Mouse (Mus musculus) left cerebral cortex, postnatal 25 days (tissue): ENCODE results near the gene Tle2. TPM values are rescaled to one million over a fixed set of nuclear protein-coding genes. Genes with fewer than 3 reads are reported as not detected.

Experiments used
- DNase-seq, 2 experiments: peaks; one replicate each; pipeline ENCODE4 v3.0.0; 2022; ENCODE audit warnings: low spot score in 2 of 2, mixed read lengths in 1 of 2
- intact Hi-C: fragments of 180-260 bp; cut with DNase I; formaldehyde crosslinking; loops from one replicate; pipeline ENCODE4 v1.15.1; 2025
- total RNA-seq, 2 experiments: library from RNA; stranded (reverse); gene quantifications; 2 replicates each; pipeline ENCODE4 v1.2.3; 2021

Tle2 gene
- total RNA-seq, 2 experiments from 2014 or later, result 28.8 to 30.3 TPM

- intact Hi-C loops, result no loop called here
- no peak for DNase-seq
These were observed 53.5 kb downstream of the Tle2 start for GRCm38 (mm10) chr10:81627836-81628220.

- intact Hi-C loops, result no loop called here
- no peak for DNase-seq
These were observed 54.0 kb downstream of the Tle2 start, which contains the start of gene Ankrd24 for GRCm38 (mm10) chr10:81628390-81628789. TSS of gene Ankrd24 (plus strand) at chr10:81628540.

- intact Hi-C loops, result no loop called here
- DNase-seq, result peak; percentile 84 to 91
These were observed 59.1 kb downstream of the Tle2 start for GRCm38 (mm10) chr10:81633253-81634099.

- DNase-seq, result no peak
- intact Hi-C loops, result no loop called here
These were observed 62.0 kb downstream of the Tle2 start for GRCm38 (mm10) chr10:81636338-81636737.

GRCm38 (mm10) chr10:81638101-81638500, 63.7 kb downstream of the Tle2 start:
- no peak for DNase-seq

More at GRCm38 (mm10) chr10:81638101-81638500, 63.7 kb downstream of the Tle2 start:
- intact Hi-C loops, result no loop called here

Other genes starting within 250 kb of the Tle2 start
- 1 to 10 TPM; 1.2 to 1.4 TPM for gene Tbxa2r, start 245.8 kb upstream of the Tle2 start, total RNA-seq
- gene Gipc3, start 231.3 kb upstream of the Tle2 start, total RNA-seq, result under 1 TPM; 0.92 to 0.96 TPM
- 10 to 100 TPM; 23.5 to 28.4 TPM for gene Hmg20b, start 224.1 kb upstream of the Tle2 start, total RNA-seq
- 10 to 100 TPM; 39.3 to 41.1 TPM for gene Mfsd12, start 217.1 kb upstream of the Tle2 start, total RNA-seq
- gene 4930404N11Rik, start 208.7 kb upstream of the Tle2 start, total RNA-seq, result 1 to 10 TPM in 1 of 2 experiments, under 1 TPM in 1; 0.78 to 2.2 TPM
- gene Fzr1, start 196.0 kb upstream of the Tle2 start, total RNA-seq, result 10 to 100 TPM; 63.5 to 70.2 TPM
- gene Dohh, start 190.1 kb upstream of the Tle2 start, total RNA-seq, result 10 to 100 TPM; 83.7 to 87.7 TPM
- 1 to 10 TPM; 3.5 to 4.2 TPM for gene Gm48551, start 190.1 kb upstream of the Tle2 start, total RNA-seq
- 1 to 10 TPM; 4.0 to 4.1 TPM for gene Gm48552, start 185.6 kb upstream of the Tle2 start, total RNA-seq
- gene Smim24, start 181.5 kb upstream of the Tle2 start, total RNA-seq, result 1 to 10 TPM in 1 of 2 experiments, under 1 TPM in 1; 0.89 to 1.5 TPM
- 10 to 100 TPM; 81.1 to 87.3 TPM for gene Nfic, start 118.9 kb upstream of the Tle2 start, total RNA-seq
- 100 to 1,000 TPM; 285 to 286 TPM for gene Celf5, start 91.9 kb upstream of the Tle2 start, total RNA-seq
- 10 to 100 TPM; 76.4 to 77.0 TPM for gene Ncln, start 78.2 kb upstream of the Tle2 start, total RNA-seq
- under 1 TPM; 0.53 to 0.73 TPM for gene S1pr4, start 74.4 kb upstream of the Tle2 start, total RNA-seq
- 1 to 10 TPM; 2.0 to 3.1 TPM for gene Gna15, start 50.3 kb upstream of the Tle2 start, total RNA-seq
- 100 to 1,000 TPM; 101 to 107 TPM for gene Gna11, start 29.4 kb upstream of the Tle2 start, total RNA-seq
- 100 to 1,000 TPM; 630 to 638 TPM for gene Aes, start 15.1 kb upstream of the Tle2 start, total RNA-seq
- 1 to 10 TPM; 4.2 to 5.8 TPM for gene Tle6, start 26.5 kb downstream of the Tle2 start, total RNA-seq
- 1 to 10 TPM; 3.1 to 3.8 TPM for gene BC025920, start 31.7 kb downstream of the Tle2 start, total RNA-seq
- gene Sirt6, start 53.2 kb downstream of the Tle2 start, total RNA-seq, result 10 to 100 TPM; 22.1 to 25.3 TPM
- 10 to 100 TPM; 35.9 to 36.7 TPM for gene Ankrd24, start 54.0 kb downstream of the Tle2 start, total RNA-seq
- gene Gm10778, start 74.5 kb downstream of the Tle2 start, total RNA-seq, result 1 to 10 TPM; 4.6 to 4.8 TPM
- gene Zfp433, start 130.3 kb downstream of the Tle2 start, total RNA-seq, result 1 to 10 TPM; 7.2 to 8.3 TPM
- gene Gm3055, start 196.6 kb downstream of the Tle2 start, total RNA-seq, result 1 to 10 TPM; 8.5 to 9.1 TPM
- 1 to 10 TPM; 2.3 to 2.9 TPM for gene Gm4767, start 237.6 kb downstream of the Tle2 start, total RNA-seq